11 mouse cellular contexts compared by ENCODE assay signal in genomic region chr1:192755685-192756606, GRCm38 (mm10). TPM values are rescaled to one million over a fixed set of nuclear protein-coding genes. Genes with fewer than 3 reads are reported as not detected.
DNase-seq lines count a peak whose midpoint lies in the region; ATAC-seq lines count a peak whose summit lies in the region.
"Had no signal": no experiment of that assay in that cellular context is flagged by ENCODE, and none has a peak within 500 bp of the region (broad histone marks: within the 10 kb centered on the region; RNA-seq: fewer than 3 reads in every experiment).

No protein-coding gene starts in this region.

- peak overlapping the region; percentile 36 for H3K4me2 ChIP-seq in kidney, embryonic 15.5 days
- H3K4me2 ChIP-seq in limb, embryonic 13.5 days (replicated peaks), result no peak overlapping the region
- 0 out of 2 replicates have a peak overlapping the region, but pooled peaks have one; percentile 14 for H3K4me2 ChIP-seq in neural tube, embryonic 14.5 days (ENCODE audit: low read depth, low read length)
- H3K4me2 ChIP-seq: embryonic facial prominence, embryonic 15.5 days had no signal

- 37% methylated on average over 13 of the region's 13 CpGs for WGBS in kidney, embryonic 15.5 days
- WGBS in forebrain, embryonic 10.5 days, result 68% methylated on average over 13 of the region's 13 CpGs
- 61% methylated on average over 13 of the region's 13 CpGs for WGBS in limb, embryonic 13.5 days
- WGBS in neural tube, embryonic 14.5 days, result 26% methylated on average over 13 of the region's 13 CpGs

- H3K4me3 ChIP-seq in kidney, embryonic 15.5 days (replicated peaks), result no peak overlapping the region
- H3K4me3 ChIP-seq in forebrain, embryonic 10.5 days, result no peak overlapping the region
- no peak overlapping the region for H3K4me3 ChIP-seq in limb, embryonic 13.5 days
- H3K4me3 ChIP-seq in neural tube, embryonic 14.5 days (ENCODE audit: low read depth, low read length), result no peak overlapping the region
- H3K4me3 ChIP-seq: embryonic facial prominence, embryonic 15.5 days had no signal

- peak overlapping the region; percentile 70 for H3K27ac ChIP-seq in kidney, embryonic 15.5 days
- peak overlapping the region; percentile 67; the same call in 1 of the 2 replicates for H3K27ac ChIP-seq in forebrain, embryonic 10.5 days
- 0 out of 2 replicates have a peak overlapping the region, but pooled peaks have one; percentile 6 for H3K27ac ChIP-seq in limb, embryonic 13.5 days
- H3K27ac ChIP-seq in neural tube, embryonic 14.5 days (ENCODE audit: low read depth, low read length), result peak overlapping the region; percentile 4
- H3K27ac ChIP-seq: embryonic facial prominence, embryonic 15.5 days had no signal

- no peaks in the 10 kb centered on the region for H3K27me3 ChIP-seq in kidney, embryonic 15.5 days
- no peaks in the 10 kb centered on the region for H3K27me3 ChIP-seq in forebrain, embryonic 10.5 days (ENCODE audit: poor library complexity, severe bottlenecking)
- no peaks in the 10 kb centered on the region for H3K27me3 ChIP-seq in limb, embryonic 13.5 days
- H3K27me3 ChIP-seq in neural tube, embryonic 14.5 days (ENCODE audit: control insufficient read depth, insufficient read depth, low read length), result no peaks in the 10 kb centered on the region
- H3K27me3 ChIP-seq: embryonic facial prominence, embryonic 15.5 days had no signal

- peaks cover 43% of the 10 kb centered on the region for H3K4me1 ChIP-seq in kidney, embryonic 15.5 days
- peaks cover 36% of the 10 kb centered on the region for H3K4me1 ChIP-seq in forebrain, embryonic 10.5 days
- H3K4me1 ChIP-seq in limb, embryonic 13.5 days, result peaks cover 17% of the 10 kb centered on the region
- peaks cover 17% of the 10 kb centered on the region for H3K4me1 ChIP-seq in neural tube, embryonic 14.5 days (ENCODE audit: control insufficient read depth, insufficient read depth, low read length)

- no peak overlapping the region for H3K9ac ChIP-seq in kidney, embryonic 15.5 days
- H3K9ac ChIP-seq in limb, embryonic 13.5 days, result no peak overlapping the region
- no peak overlapping the region for H3K9ac ChIP-seq in neural tube, embryonic 14.5 days (replicated peaks; ENCODE audit: low read depth, low read length)
- H3K9ac ChIP-seq: embryonic facial prominence, embryonic 15.5 days had no signal

- no peaks in the 10 kb centered on the region for H3K36me3 ChIP-seq in kidney, embryonic 15.5 days
- no peaks in the 10 kb centered on the region for H3K36me3 ChIP-seq in forebrain, embryonic 10.5 days (replicated peaks)
- H3K36me3 ChIP-seq in limb, embryonic 13.5 days, result no peaks in the 10 kb centered on the region
- no peaks in the 10 kb centered on the region for H3K36me3 ChIP-seq in neural tube, embryonic 14.5 days (ENCODE audit: control insufficient read depth, insufficient read depth, low read length)
- H3K36me3 ChIP-seq: embryonic facial prominence, embryonic 15.5 days had no signal

- H3K9me3 ChIP-seq in kidney, embryonic 15.5 days (replicated peaks), result no peaks in the 10 kb centered on the region
- no peaks in the 10 kb centered on the region for H3K9me3 ChIP-seq in forebrain, embryonic 10.5 days
- H3K9me3 ChIP-seq in limb, embryonic 13.5 days, result no peaks in the 10 kb centered on the region
- H3K9me3 ChIP-seq in neural tube, embryonic 14.5 days (ENCODE audit: control insufficient read depth, low read length), result no peaks in the 10 kb centered on the region
- H3K9me3 ChIP-seq: embryonic facial prominence, embryonic 15.5 days had no signal

- no peak for DNase-seq in kidney, adult 8-10 months
- no peak for DNase-seq in forebrain, embryonic 10.5 days (ENCODE audit: extremely low spot score, low spot score)
- no peak for DNase-seq in adrenal gland, adult 18-20 months (ENCODE audit: low spot score in 2 of 2)
- no peak for DNase-seq in heart, postnatal 4 days
- DNase-seq: gastrocnemius, postnatal 36 days; lung, adult 18-20 months had no signal

- ATAC-seq in kidney, embryonic 15.5 days (replicated peaks; ENCODE audit: low FRiP score), result peak; percentile 79
- ATAC-seq in limb, embryonic 13.5 days (ENCODE audit: low FRiP score, low read depth), result no peak
- peak; percentile 93 for ATAC-seq in neural tube, embryonic 14.5 days (ENCODE audit: low read depth)
- no peak for ATAC-seq in megakaryocyte, adult 5-6 weeks (ENCODE audit: poor library complexity, severe bottlenecking)

RNA-seq across cellular contexts. Expression of gene Hhat, which starts 15.1 kb away (rescaled TPM):
- 13.7 and 15.4 TPM in 2 replicates for polyA plus RNA-seq in kidney, embryonic 15.5 days (2015; fragmentation: Nextera tagmentation; extraction: Ambion mirVana)
- polyA plus RNA-seq in forebrain, embryonic 10.5 days (2016; fragmentation: Nextera tagmentation; extraction: Ambion mirVana), result 7.2 and 7.6 TPM in 2 replicates
- 10.3 and 10.6 TPM in 2 replicates for polyA plus RNA-seq in limb, embryonic 13.5 days (2015; fragmentation: Nextera tagmentation; extraction: Ambion mirVana)
- 3.1 and 3.5 TPM in 2 replicates for polyA plus RNA-seq in neural tube, embryonic 14.5 days (2014; fragmentation: Nextera tagmentation; extraction: Ambion mirVana)
- total RNA-seq in adrenal gland, adult 18-20 months (2021), result 1 to 10 TPM; 2.7 to 4.8 TPM
- 1.1 TPM in 2 replicates for total RNA-seq in megakaryocyte, adult 5-6 weeks (2015)
- 0.99 and 2.6 TPM in 2 replicates for total RNA-seq in megakaryocyte, adult 5-6 weeks (2017)
- 1 to 10 TPM; 3.8 to 5.6 TPM for total RNA-seq in heart, postnatal 4 days (2021)

Comparison
In these comparisons a context has a peak if more than half of its experiments do, and no peak if none do; other contexts are left out.
1. ATAC-seq: peak in kidney, embryonic 15.5 days (single experiment) and neural tube, embryonic 14.5 days (single experiment); none in limb, embryonic 13.5 days (single experiment) and megakaryocyte, adult 5-6 weeks (single experiment).
2. H3K27ac ChIP-seq: peak in every context shown above with its lines; median percentile 70 in kidney, embryonic 15.5 days; 67 in forebrain, embryonic 10.5 days; 6 in limb, embryonic 13.5 days; 4 in neural tube, embryonic 14.5 days.